Mouse (Mus musculus): ENCODE data around the gene Aldh1a2. TPM values are rescaled to one million over a fixed set of nuclear protein-coding genes. Genes with fewer than 3 reads are reported as not detected.

The Aldh1a2 gene
- polyA plus RNA-seq (2015; fragmentation: Nextera tagmentation; extraction: Ambion mirVana): 38.4 and 39.2 TPM in 2 replicates

- peak; percentile 72; the same call in 1 of the 2 replicates for ATAC-seq
- peaks cover 67% of the 10 kb centered on the region for H3K27me3 ChIP-seq (replicated peaks; ENCODE audit: control insufficient read depth, insufficient read depth, low read length)
- H3K36me3 ChIP-seq (ENCODE audit: control insufficient read depth, insufficient read depth): no peaks in the 10 kb centered on the region
- peak; percentile 83 for TF ChIP-seq CTCF (IDR thresholded peaks at IDR 0.05; ENCODE audit: low read depth)
- WGBS: under 1% methylated on average over 74 of the region's 97 CpGs
- peak within 1 kb of the TSS; percentile 54 for H3K4me3 ChIP-seq (ENCODE audit: low read depth, low read length)
- H3K4me1 ChIP-seq (replicated peaks; ENCODE audit: control insufficient read depth, insufficient read depth, low read length): no peaks in the 10 kb centered on the region
- peak within 1 kb of the TSS; percentile 48 for H3K9ac ChIP-seq (ENCODE audit: low read depth, low read length)
- peak within 1 kb of the TSS; percentile 84 for H3K4me2 ChIP-seq (replicated peaks; ENCODE audit: low read depth)
- no peaks in the 10 kb centered on the region for H3K9me3 ChIP-seq (ENCODE audit: control insufficient read depth)
- no peak within 1 kb of the TSS for H3K27ac ChIP-seq (ENCODE audit: low read depth, low read length)
Measured at GRCm38 (mm10) chr9:71215248-71216035, at the start of gene Aldh1a2. Gene Aldh1a2, plus strand, starts transcription at chr9:71215789.

- Histone ChIP-seq H3K27ac (ENCODE audit: low read depth, low read length) (no peak overlapping the region), H3K4me1 (replicated peaks; ENCODE audit: control insufficient read depth, insufficient read depth, low read length) (peaks cover 13% of the 10 kb centered on the region; the same call in 1 of the 2 replicates), H3K36me3 (ENCODE audit: control insufficient read depth, insufficient read depth) (no peaks in the 10 kb centered on the region), H3K9me3 (ENCODE audit: control insufficient read depth) (no peaks in the 10 kb centered on the region), H3K27me3 (replicated peaks; ENCODE audit: control insufficient read depth, insufficient read depth, low read length) (no peaks in the 10 kb centered on the region), H3K9ac (ENCODE audit: low read depth, low read length) (no peak overlapping the region), H3K4me2 (replicated peaks; ENCODE audit: low read depth) (no peak overlapping the region), H3K4me3 (ENCODE audit: low read depth, low read length) (no peak overlapping the region)
- no peak for TF ChIP-seq CTCF (IDR thresholded peaks at IDR 0.05; ENCODE audit: low read depth)
- 82% methylated on average over 5 of the region's 5 CpGs for WGBS
- ATAC-seq: no peak
Measured at GRCm38 (mm10) chr9:71166019-71166705, 49.4 kb upstream of the Aldh1a2 start.

- H3K27ac ChIP-seq (ENCODE audit: low read depth, low read length): peak overlapping the region; percentile 8; the same call in 1 of the 2 replicates
- peak; percentile 68 for ATAC-seq
- no peaks in the 10 kb centered on the region for H3K9me3 ChIP-seq (ENCODE audit: control insufficient read depth)
- no peaks in the 10 kb centered on the region for H3K36me3 ChIP-seq (ENCODE audit: control insufficient read depth, insufficient read depth)
- no peak overlapping the region for H3K4me2 ChIP-seq (replicated peaks; ENCODE audit: low read depth)
- H3K27me3 ChIP-seq (replicated peaks; ENCODE audit: control insufficient read depth, insufficient read depth, low read length): no peaks in the 10 kb centered on the region
- no peak for TF ChIP-seq CTCF (IDR thresholded peaks at IDR 0.05; ENCODE audit: low read depth)
- H3K4me1 ChIP-seq (replicated peaks; ENCODE audit: control insufficient read depth, insufficient read depth, low read length): peaks cover 13% of the 10 kb centered on the region; the same call in 1 of the 2 replicates
- no peak overlapping the region for H3K4me3 ChIP-seq (ENCODE audit: low read depth, low read length)
- 35% methylated on average over 5 of the region's 5 CpGs for WGBS
- H3K9ac ChIP-seq (ENCODE audit: low read depth, low read length): no peak overlapping the region
Measured at GRCm38 (mm10) chr9:71166871-71167465, 48.6 kb upstream of the Aldh1a2 start.

- peak; percentile 60 for ATAC-seq
- Histone ChIP-seq H3K9ac (ENCODE audit: low read depth, low read length) (no peak overlapping the region), H3K4me2 (replicated peaks; ENCODE audit: low read depth) (no peak overlapping the region), H3K27ac (ENCODE audit: low read depth, low read length) (peak overlapping the region; percentile 8; the same call in 1 of the 2 replicates), H3K36me3 (ENCODE audit: control insufficient read depth, insufficient read depth) (no peaks in the 10 kb centered on the region), H3K27me3 (replicated peaks; ENCODE audit: control insufficient read depth, insufficient read depth, low read length) (no peaks in the 10 kb centered on the region), H3K9me3 (ENCODE audit: control insufficient read depth) (no peaks in the 10 kb centered on the region), H3K4me1 (replicated peaks; ENCODE audit: control insufficient read depth, insufficient read depth, low read length) (peaks cover 13% of the 10 kb centered on the region; the same call in 1 of the 2 replicates), H3K4me3 (ENCODE audit: low read depth, low read length) (no peak overlapping the region)
- WGBS: 25% methylated on average over 2 of the region's 2 CpGs
- TF ChIP-seq CTCF (IDR thresholded peaks at IDR 0.05; ENCODE audit: low read depth): no peak
Measured at GRCm38 (mm10) chr9:71167473-71168215, 47.9 kb upstream of the Aldh1a2 start.

GRCm38 (mm10) chr9:71168511-71168910, 47.1 kb upstream of the Aldh1a2 start, which contains the start of gene Aqp9:
Gene Aqp9, minus strand, starts transcription at chr9:71168682.
- no peak for ATAC-seq
- WGBS: 49% methylated on average over 12 of the region's 12 CpGs
- no peaks in the 10 kb centered on the region for H3K27me3 ChIP-seq (replicated peaks; ENCODE audit: control insufficient read depth, insufficient read depth, low read length)
- H3K4me3 ChIP-seq (ENCODE audit: low read depth, low read length): no peak within 1 kb of the TSS
- no peak within 1 kb of the TSS for H3K27ac ChIP-seq (ENCODE audit: low read depth, low read length)
- no peaks in the 10 kb centered on the region for H3K9me3 ChIP-seq (ENCODE audit: control insufficient read depth)
- H3K36me3 ChIP-seq (ENCODE audit: control insufficient read depth, insufficient read depth): no peaks in the 10 kb centered on the region
- no peak within 1 kb of the TSS for H3K4me2 ChIP-seq (replicated peaks; ENCODE audit: low read depth)
- peaks cover 13% of the 10 kb centered on the region; the same call in 1 of the 2 replicates for H3K4me1 ChIP-seq (replicated peaks; ENCODE audit: control insufficient read depth, insufficient read depth, low read length)
- no peak within 1 kb of the TSS for H3K9ac ChIP-seq (ENCODE audit: low read depth, low read length)
- TF ChIP-seq CTCF (IDR thresholded peaks at IDR 0.05; ENCODE audit: low read depth): no peak

Data from intestine, postnatal 0 days (tissue).